Mouse (Mus musculus): ENCODE measurements around the gene Ppp2r2d. TPM values are rescaled to one million over a fixed set of nuclear protein-coding genes. Genes with fewer than 3 reads are reported as not detected.

Ppp2r2d gene
- polyA plus RNA-seq, 1 experiment = 29.0 TPM

- DNase-seq = no peak
- Histone ChIP-seq H3K4me1 (replicated peaks; ENCODE audit: control insufficient read depth, insufficient read depth, low read length) (no peaks in the 10 kb centered on the region), H3K27ac (ENCODE audit: control insufficient read depth, insufficient read depth, low read length) (no peak overlapping the region), H3K4me3 (ENCODE audit: control insufficient read depth, insufficient read depth, low read length) (no peak overlapping the region), H3K27me3 (ENCODE audit: control insufficient read depth, insufficient read depth, low read length) (no peaks in the 10 kb centered on the region), H3K36me3 (ENCODE audit: control insufficient read depth, insufficient read depth, low read length) (no peaks in the 10 kb centered on the region)
- TF ChIP-seq POLR2A (IDR thresholded peaks at IDR 0.05; ENCODE audit: control insufficient read depth, extremely low read depth, insufficient read depth, low read length, poor library complexity) = no peak
- no peak for TF ChIP-seq CTCF (IDR thresholded peaks at IDR 0.05; ENCODE audit: borderline replicate concordance, control insufficient read depth, extremely low read depth, insufficient read depth, low read length, poor library complexity)
- 66% methylated on average over 7 of the region's 7 CpGs for WGBS
These were observed 58.1 kb downstream of the Ppp2r2d start for GRCm38 (mm10) chr7:138903886-138904435.

- DNase-seq = no peak
- Histone ChIP-seq H3K27me3 (ENCODE audit: control insufficient read depth, insufficient read depth, low read length) (no peaks in the 10 kb centered on the region), H3K36me3 (ENCODE audit: control insufficient read depth, insufficient read depth, low read length) (no peaks in the 10 kb centered on the region), H3K4me1 (replicated peaks; ENCODE audit: control insufficient read depth, insufficient read depth, low read length) (peaks cover 4% of the 10 kb centered on the region), H3K27ac (ENCODE audit: control insufficient read depth, insufficient read depth, low read length) (no peak overlapping the region), H3K4me3 (ENCODE audit: control insufficient read depth, insufficient read depth, low read length) (no peak overlapping the region)
- WGBS = 92% methylated on average over 1 of the region's 1 CpGs
- TF ChIP-seq CTCF (IDR thresholded peaks at IDR 0.05; ENCODE audit: borderline replicate concordance, control insufficient read depth, extremely low read depth, insufficient read depth, low read length, poor library complexity) (no peak), POLR2A (IDR thresholded peaks at IDR 0.05; ENCODE audit: control insufficient read depth, extremely low read depth, insufficient read depth, low read length, poor library complexity) (no peak)
These were observed 60.6 kb downstream of the Ppp2r2d start for GRCm38 (mm10) chr7:138906441-138906840.

- H3K4me1 ChIP-seq (replicated peaks; ENCODE audit: control insufficient read depth, insufficient read depth, low read length) = peaks cover 4% of the 10 kb centered on the region
- DNase-seq = no peak
- no peak overlapping the region for H3K27ac ChIP-seq (ENCODE audit: control insufficient read depth, insufficient read depth, low read length)
- H3K4me3 ChIP-seq (ENCODE audit: control insufficient read depth, insufficient read depth, low read length) = no peak overlapping the region
- H3K36me3 ChIP-seq (ENCODE audit: control insufficient read depth, insufficient read depth, low read length) = no peaks in the 10 kb centered on the region
- TF ChIP-seq POLR2A (IDR thresholded peaks at IDR 0.05; ENCODE audit: control insufficient read depth, extremely low read depth, insufficient read depth, low read length, poor library complexity) (no peak), CTCF (IDR thresholded peaks at IDR 0.05; ENCODE audit: borderline replicate concordance, control insufficient read depth, extremely low read depth, insufficient read depth, low read length, poor library complexity) (no peak)
- H3K27me3 ChIP-seq (ENCODE audit: control insufficient read depth, insufficient read depth, low read length) = no peaks in the 10 kb centered on the region; the same call in 1 of the 2 replicates
- WGBS = 36% methylated on average over 7 of the region's 7 CpGs
These were observed 61.2 kb downstream of the Ppp2r2d start for GRCm38 (mm10) chr7:138907043-138907442.

GRCm38 (mm10) chr7:138907976-138908375, 62.1 kb downstream of the Ppp2r2d start:
- Histone ChIP-seq H3K27me3 (ENCODE audit: control insufficient read depth, insufficient read depth, low read length) (no peaks in the 10 kb centered on the region; the same call in 1 of the 2 replicates), H3K36me3 (ENCODE audit: control insufficient read depth, insufficient read depth, low read length) (no peaks in the 10 kb centered on the region), H3K4me1 (replicated peaks; ENCODE audit: control insufficient read depth, insufficient read depth, low read length) (peaks cover 4% of the 10 kb centered on the region), H3K27ac (ENCODE audit: control insufficient read depth, insufficient read depth, low read length) (no peak overlapping the region), H3K4me3 (ENCODE audit: control insufficient read depth, insufficient read depth, low read length) (no peak overlapping the region)
- no peak for TF ChIP-seq CTCF (IDR thresholded peaks at IDR 0.05; ENCODE audit: borderline replicate concordance, control insufficient read depth, extremely low read depth, insufficient read depth, low read length, poor library complexity)
- no peak for TF ChIP-seq POLR2A (IDR thresholded peaks at IDR 0.05; ENCODE audit: control insufficient read depth, extremely low read depth, insufficient read depth, low read length, poor library complexity)
- 94% methylated on average over 5 of the region's 5 CpGs for WGBS
- DNase-seq = no peak

GRCm38 (mm10) chr7:138908768-138909276, 62.9 kb downstream of the Ppp2r2d start:
- Histone ChIP-seq H3K27ac (ENCODE audit: control insufficient read depth, insufficient read depth, low read length) (no peak overlapping the region), H3K27me3 (ENCODE audit: control insufficient read depth, insufficient read depth, low read length) (no peaks in the 10 kb centered on the region; the same call in 1 of the 2 replicates), H3K36me3 (ENCODE audit: control insufficient read depth, insufficient read depth, low read length) (no peaks in the 10 kb centered on the region), H3K4me1 (replicated peaks; ENCODE audit: control insufficient read depth, insufficient read depth, low read length) (peaks cover 4% of the 10 kb centered on the region), H3K4me3 (ENCODE audit: control insufficient read depth, insufficient read depth, low read length) (peak overlapping the region; percentile 85)
- no peak for DNase-seq
- 18% methylated on average over 10 of the region's 10 CpGs for WGBS
- TF ChIP-seq CTCF (IDR thresholded peaks at IDR 0.05; ENCODE audit: borderline replicate concordance, control insufficient read depth, extremely low read depth, insufficient read depth, low read length, poor library complexity) (no peak), POLR2A (IDR thresholded peaks at IDR 0.05; ENCODE audit: control insufficient read depth, extremely low read depth, insufficient read depth, low read length, poor library complexity) (no peak)

GRCm38 (mm10) chr7:138909277-138910192, 63.7 kb downstream of the Ppp2r2d start, which contains the start of gene Bnip3:
Gene Bnip3, minus strand, starts transcription at chr7:138909519.
- H3K27ac ChIP-seq (ENCODE audit: control insufficient read depth, insufficient read depth, low read length) = no peak within 1 kb of the TSS
- H3K4me3 ChIP-seq (ENCODE audit: control insufficient read depth, insufficient read depth, low read length) = peak within 1 kb of the TSS; percentile 85
- H3K36me3 ChIP-seq (ENCODE audit: control insufficient read depth, insufficient read depth, low read length) = no peaks in the 10 kb centered on the region
- peaks cover 4% of the 10 kb centered on the region for H3K4me1 ChIP-seq (replicated peaks; ENCODE audit: control insufficient read depth, insufficient read depth, low read length)
- 0 out of 2 replicates have a peak, but pooled peaks have one; percentile 28 for TF ChIP-seq CTCF (IDR thresholded peaks at IDR 0.05; ENCODE audit: borderline replicate concordance, control insufficient read depth, extremely low read depth, insufficient read depth, low read length, poor library complexity)
- TF ChIP-seq POLR2A (IDR thresholded peaks at IDR 0.05; ENCODE audit: control insufficient read depth, extremely low read depth, insufficient read depth, low read length, poor library complexity) = 0 out of 2 replicates have a peak, but pooled peaks have one; percentile 9
- peak; percentile 83 for DNase-seq
- under 1% methylated on average over 63 of the region's 66 CpGs for WGBS
- no peaks in the 10 kb centered on the region; the same call in 1 of the 2 replicates for H3K27me3 ChIP-seq (ENCODE audit: control insufficient read depth, insufficient read depth, low read length)

All from thymus, adult 2 months (tissue).